Mouse (Mus musculus) midbrain, embryonic 12.5 days (tissue): Measurements from ENCODE around the gene Arhgef12. TPM values are rescaled to one million over a fixed set of nuclear protein-coding genes. Genes with fewer than 3 reads are reported as not detected.

ENCODE experiments used
- ATAC-seq: fragments of 200-750 bp; cut with Nextera tagmentation; 2 replicates; pipeline ENCODE4 v1.8.0; 2017; ENCODE audit warnings: low read depth, moderate TSS enrichment, moderate library complexity; ENCODE audit not compliant: low FRiP score
- H3K27ac ChIP-seq: fragments of 300-500 bp; sonication (generic); replicated peaks from 2 replicates; pipeline ENCODE4 v1.5.1; 2016; ENCODE audit warnings: mild to moderate bottlenecking
- H3K27me3 ChIP-seq: fragments of 300-500 bp; sonication (generic); 2 replicates; pipeline ENCODE4 v1.6.1; 2016; ENCODE audit warnings: mild to moderate bottlenecking
- H3K36me3 ChIP-seq: fragments of 300-500 bp; sonication (generic); 2 replicates; pipeline ENCODE4 v1.6.1; 2016
- H3K4me1 ChIP-seq: fragments of 300-500 bp; sonication (generic); 2 replicates; pipeline ENCODE4 v1.6.1; 2016
- H3K4me2 ChIP-seq: fragments of 300-500 bp; sonication (generic); replicated peaks from 2 replicates; pipeline ENCODE4 v1.6.1; 2016; ENCODE audit warnings: mild to moderate bottlenecking, moderate library complexity
- H3K4me3 ChIP-seq: fragments of 300-500 bp; sonication (generic); 2 replicates; pipeline ENCODE4 v1.5.1; 2016; ENCODE audit warnings: mild to moderate bottlenecking
- H3K9ac ChIP-seq: fragments of 300-500 bp; sonication (generic); replicated peaks from 2 replicates; pipeline ENCODE4 v1.6.1; 2016; ENCODE audit warnings: mild to moderate bottlenecking, moderate library complexity
- H3K9me3 ChIP-seq: fragments of 300-500 bp; sonication (generic); 2 replicates; pipeline ENCODE4 v1.6.1; 2016; ENCODE audit warnings: mild to moderate bottlenecking
- WGBS: fragments of 180-500 bp; shearing (Covaris S2); methylation state at CpG from one replicate; pipeline ENCODE4 v1.1.7; 2016; 5-methylcytosine and 5-hydroxymethylcytosine counted together
- polyA plus RNA-seq: library from polyadenylated mRNA; unstranded; fragments of >200 nt; fragmentation: Nextera tagmentation; extraction: Ambion mirVana; gene quantifications from 2 replicates; pipeline ENCODE4 v1.2.1, GENCODE M21; 2016

The Arhgef12 gene
- polyA plus RNA-seq, 1 experiment from 2014 or later, result 17.4 TPM

- no peak overlapping the region for H3K27ac ChIP-seq
- ATAC-seq, result no peak
- 65% methylated on average over 5 of the region's 5 CpGs for WGBS
- no peak overlapping the region for H3K4me3 ChIP-seq
- no peak overlapping the region for H3K4me2 ChIP-seq
- peaks cover 16% of the 10 kb centered on the region for H3K36me3 ChIP-seq
- H3K4me1 ChIP-seq, result peaks cover 27% of the 10 kb centered on the region
- H3K27me3 ChIP-seq, result no peaks in the 10 kb centered on the region
- H3K9ac ChIP-seq, result no peak overlapping the region
- H3K9me3 ChIP-seq, result no peaks in the 10 kb centered on the region
Observed at GRCm38 (mm10) chr9:43107555-43107954, 516 bp upstream of the Arhgef12 start.

- H3K27ac ChIP-seq, result peak overlapping the region; percentile 88; the same call in 1 of the 2 replicates
- 26% methylated on average over 22 of the region's 22 CpGs for WGBS
- H3K4me2 ChIP-seq, result peak overlapping the region; percentile 74
- H3K4me3 ChIP-seq, result peak overlapping the region; percentile 95
- no peaks in the 10 kb centered on the region for H3K27me3 ChIP-seq
- H3K36me3 ChIP-seq, result peaks cover 15% of the 10 kb centered on the region
- H3K9ac ChIP-seq, result peak overlapping the region; percentile 93
- no peaks in the 10 kb centered on the region for H3K9me3 ChIP-seq
- H3K4me1 ChIP-seq, result peaks cover 33% of the 10 kb centered on the region
- ATAC-seq, result peak; percentile 23
Observed at GRCm38 (mm10) chr9:43106426-43107186, 433 bp downstream of the Arhgef12 start.

GRCm38 (mm10) chr9:43105664-43106361, 1.2 kb downstream of the Arhgef12 start:
- Histone ChIP-seq H3K36me3 (peaks cover 7% of the 10 kb centered on the region; the same call in 1 of the 2 replicates), H3K27me3 (no peaks in the 10 kb centered on the region), H3K9ac (peak overlapping the region; percentile 93), H3K4me3 (peak overlapping the region; percentile 95), H3K4me1 (peaks cover 33% of the 10 kb centered on the region), H3K27ac (peak overlapping the region; percentile 88), H3K4me2 (peak overlapping the region; percentile 74), H3K9me3 (no peaks in the 10 kb centered on the region)
- peak; percentile 87 for ATAC-seq
- under 1% methylated on average over 72 of the region's 91 CpGs for WGBS

GRCm38 (mm10) chr9:43104873-43105663, 2.0 kb downstream of the Arhgef12 start:
- ATAC-seq, result no peak
- peak overlapping the region; percentile 93 for H3K9ac ChIP-seq
- no peaks in the 10 kb centered on the region for H3K27me3 ChIP-seq
- H3K4me2 ChIP-seq, result peak overlapping the region; percentile 74
- H3K36me3 ChIP-seq, result no peaks in the 10 kb centered on the region
- H3K9me3 ChIP-seq, result no peaks in the 10 kb centered on the region
- H3K4me3 ChIP-seq, result peak overlapping the region; percentile 95
- H3K27ac ChIP-seq, result peak overlapping the region; percentile 88
- under 1% methylated on average over 40 of the region's 40 CpGs for WGBS
- H3K4me1 ChIP-seq, result peaks cover 33% of the 10 kb centered on the region

- Histone ChIP-seq H3K4me1 (peaks cover 33% of the 10 kb centered on the region), H3K9me3 (no peaks in the 10 kb centered on the region), H3K9ac (peak overlapping the region; percentile 93), H3K4me2 (peak overlapping the region; percentile 74), H3K27me3 (no peaks in the 10 kb centered on the region), H3K4me3 (peak overlapping the region; percentile 95), H3K36me3 (no peaks in the 10 kb centered on the region), H3K27ac (no peak overlapping the region)
- no peak for ATAC-seq
- 9% methylated on average over 4 of the region's 4 CpGs for WGBS
Observed at GRCm38 (mm10) chr9:43104526-43104872, 2.5 kb downstream of the Arhgef12 start.

- peaks cover 33% of the 10 kb centered on the region for H3K4me1 ChIP-seq
- H3K27ac ChIP-seq, result no peak overlapping the region
- peak overlapping the region; percentile 74 for H3K4me2 ChIP-seq
- no peak for ATAC-seq
- no peaks in the 10 kb centered on the region for H3K9me3 ChIP-seq
- peak overlapping the region; percentile 95 for H3K4me3 ChIP-seq
- no peaks in the 10 kb centered on the region for H3K36me3 ChIP-seq
- WGBS, result 40% methylated on average over 4 of the region's 4 CpGs
- peak overlapping the region; percentile 43; the same call in 1 of the 2 replicates for H3K9ac ChIP-seq
- no peaks in the 10 kb centered on the region for H3K27me3 ChIP-seq
Observed at GRCm38 (mm10) chr9:43103675-43104299, 3.3 kb downstream of the Arhgef12 start.

- no peak overlapping the region; the same call in 1 of the 2 replicates for H3K9ac ChIP-seq
- no peaks in the 10 kb centered on the region for H3K36me3 ChIP-seq
- H3K4me1 ChIP-seq, result peaks cover 33% of the 10 kb centered on the region
- H3K27ac ChIP-seq, result no peak overlapping the region
- no peaks in the 10 kb centered on the region for H3K27me3 ChIP-seq
- peak overlapping the region; percentile 74 for H3K4me2 ChIP-seq
- ATAC-seq, result no peak
- 0 out of 2 replicates have a peak overlapping the region, but pooled peaks have one; percentile 14 for H3K4me3 ChIP-seq
- H3K9me3 ChIP-seq, result no peaks in the 10 kb centered on the region
- WGBS, result 95% methylated on average over 2 of the region's 2 CpGs
Observed at GRCm38 (mm10) chr9:43102931-43103330, 4.1 kb downstream of the Arhgef12 start.

GRCm38 (mm10) chr9:43101936-43102595, 5.0 kb downstream of the Arhgef12 start:
- no peaks in the 10 kb centered on the region for H3K36me3 ChIP-seq
- H3K27me3 ChIP-seq, result no peaks in the 10 kb centered on the region
- no peak overlapping the region for H3K9ac ChIP-seq
- WGBS, result 69% methylated on average over 8 of the region's 8 CpGs
- no peaks in the 10 kb centered on the region for H3K9me3 ChIP-seq
- H3K4me2 ChIP-seq, result peak overlapping the region; percentile 74
- H3K4me3 ChIP-seq, result no peak overlapping the region
- peaks cover 33% of the 10 kb centered on the region for H3K4me1 ChIP-seq
- no peak for ATAC-seq
- H3K27ac ChIP-seq, result no peak overlapping the region; the same call in 1 of the 2 replicates

- Histone ChIP-seq H3K27ac (no peak overlapping the region), H3K9ac (no peak overlapping the region), H3K4me2 (no peak overlapping the region), H3K9me3 (no peaks in the 10 kb centered on the region), H3K4me1 (peaks cover 20% of the 10 kb centered on the region), H3K27me3 (no peaks in the 10 kb centered on the region), H3K36me3 (no peaks in the 10 kb centered on the region), H3K4me3 (no peak overlapping the region)
- no peak for ATAC-seq
- 75% methylated on average over 4 of the region's 4 CpGs for WGBS
Observed at GRCm38 (mm10) chr9:43098922-43099321, 8.1 kb downstream of the Arhgef12 start.

GRCm38 (mm10) chr9:43097801-43098557, 9.1 kb downstream of the Arhgef12 start:
- Histone ChIP-seq H3K9me3 (no peaks in the 10 kb centered on the region), H3K4me3 (no peak overlapping the region), H3K4me2 (no peak overlapping the region), H3K4me1 (peaks cover 10% of the 10 kb centered on the region), H3K9ac (no peak overlapping the region), H3K36me3 (no peaks in the 10 kb centered on the region), H3K27me3 (no peaks in the 10 kb centered on the region), H3K27ac (no peak overlapping the region)
- WGBS, result 96% methylated on average over 3 of the region's 3 CpGs
- no peak for ATAC-seq
